Mouse (Mus musculus): ENCODE results near the gene Ilf3.

Ilf3 gene

DNA sequence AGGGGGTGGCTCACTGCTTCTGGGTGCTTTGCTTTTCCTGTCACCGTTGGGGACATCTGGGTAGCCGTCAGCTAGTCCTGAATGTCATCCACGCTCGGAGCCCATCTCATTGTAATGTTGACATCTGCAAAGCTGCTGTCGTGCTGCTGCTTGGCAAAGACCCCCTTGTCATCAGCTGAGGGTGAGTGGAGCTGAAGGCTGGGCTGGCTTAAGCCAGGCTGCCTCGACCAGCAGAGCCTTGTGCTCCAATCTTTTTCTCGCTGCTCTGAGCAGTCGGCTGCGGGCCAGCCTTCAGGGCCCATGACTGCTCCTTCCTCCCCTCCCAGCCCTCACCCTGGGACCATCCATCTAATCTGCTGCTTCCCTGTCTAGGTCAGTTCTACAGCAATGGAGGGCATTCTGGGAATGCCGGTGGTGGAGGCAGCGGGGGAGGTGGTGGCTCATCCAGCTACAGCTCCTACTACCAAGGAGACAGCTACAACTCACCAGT lies 35.1 kb downstream of the Ilf3 start:
- no peak for DNase-seq (ENCODE audit: low spot score in 2 of 2)

DNA sequence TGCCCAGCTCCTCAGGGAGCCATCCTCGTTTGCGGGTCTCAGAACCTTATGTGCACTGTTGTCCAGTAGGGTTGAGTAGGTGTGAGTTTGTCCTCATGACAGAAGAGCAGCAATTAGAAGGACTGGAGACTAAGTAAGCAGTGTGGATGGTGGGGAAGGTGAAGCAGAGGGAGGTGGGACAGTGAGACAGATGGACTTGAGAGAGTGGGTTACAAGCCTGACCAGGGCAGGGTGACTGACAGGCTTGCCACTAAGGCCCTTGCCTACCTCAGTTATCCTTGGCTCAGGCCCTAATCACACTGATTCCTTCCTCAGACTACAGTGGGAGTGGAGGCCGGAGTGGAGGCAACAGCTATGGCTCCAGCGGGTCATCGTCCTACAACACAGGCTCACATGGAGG lies 36.1 kb downstream of the Ilf3 start:
- no peak for DNase-seq (ENCODE audit: low spot score in 2 of 2)

DNA sequence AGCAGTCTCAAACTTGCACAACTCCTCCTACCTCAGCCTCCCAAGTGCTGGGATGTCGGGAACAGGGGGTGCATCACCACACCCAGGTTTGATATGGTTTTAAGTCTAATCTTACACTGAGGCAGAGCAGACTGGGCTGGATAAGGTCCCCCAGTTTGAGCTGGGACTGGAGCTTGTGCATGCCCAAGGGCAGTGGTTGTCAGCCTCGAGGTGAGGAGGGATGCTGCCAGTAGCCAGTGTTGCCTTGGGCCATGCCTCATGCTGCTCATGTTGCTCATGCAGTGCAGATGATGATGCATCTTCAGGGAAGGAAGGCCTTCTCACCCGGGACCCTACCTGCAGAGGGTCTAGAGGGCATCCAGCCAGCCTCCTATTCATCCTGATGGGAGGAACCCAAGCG lies 37.9 kb downstream of the Ilf3 start:
- DNase-seq (ENCODE audit: low spot score in 2 of 2): no peak

DNA sequence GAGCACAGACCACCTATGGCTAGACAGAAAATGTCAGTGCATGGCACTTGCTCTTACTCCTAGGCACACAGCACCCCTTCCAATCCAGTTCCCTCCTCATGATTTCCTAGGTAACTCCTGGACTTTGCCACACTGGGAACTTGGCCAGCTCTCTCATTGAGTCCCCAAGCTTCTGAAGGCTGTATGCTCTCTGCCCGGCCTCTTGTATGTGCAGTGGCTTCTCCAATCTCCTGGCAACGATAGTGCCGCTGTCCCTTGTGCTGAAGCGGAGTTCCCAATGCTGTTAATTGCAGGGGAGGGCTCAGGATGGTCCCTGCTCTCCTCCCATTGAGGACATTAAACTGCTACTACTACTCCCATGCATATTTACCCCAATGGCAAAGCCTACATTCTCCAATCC lies 40.3 kb downstream of the Ilf3 start:
- DNase-seq (ENCODE audit: low spot score in 2 of 2): no peak

DNA sequence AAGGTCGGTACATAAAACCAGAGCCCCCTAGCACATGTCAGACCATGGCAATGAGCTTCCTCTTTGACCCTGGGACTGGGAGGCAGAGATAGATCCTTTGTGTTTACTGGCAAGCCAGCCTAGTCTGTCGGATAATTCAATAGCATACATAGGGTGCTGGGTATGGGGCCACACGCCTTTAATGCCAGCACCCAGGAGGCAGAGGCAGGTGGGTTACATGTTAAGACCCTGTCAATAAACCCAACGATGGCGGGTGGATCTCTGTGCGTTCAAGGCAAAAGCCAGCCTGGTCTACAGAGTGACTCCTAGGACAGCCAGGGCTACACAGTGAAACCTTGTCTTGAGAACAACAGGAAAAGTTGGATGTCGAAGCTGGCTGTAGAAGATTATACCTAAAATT lies 41.0 kb downstream of the Ilf3 start:
- DNase-seq (ENCODE audit: low spot score in 2 of 2): no peak

DNA sequence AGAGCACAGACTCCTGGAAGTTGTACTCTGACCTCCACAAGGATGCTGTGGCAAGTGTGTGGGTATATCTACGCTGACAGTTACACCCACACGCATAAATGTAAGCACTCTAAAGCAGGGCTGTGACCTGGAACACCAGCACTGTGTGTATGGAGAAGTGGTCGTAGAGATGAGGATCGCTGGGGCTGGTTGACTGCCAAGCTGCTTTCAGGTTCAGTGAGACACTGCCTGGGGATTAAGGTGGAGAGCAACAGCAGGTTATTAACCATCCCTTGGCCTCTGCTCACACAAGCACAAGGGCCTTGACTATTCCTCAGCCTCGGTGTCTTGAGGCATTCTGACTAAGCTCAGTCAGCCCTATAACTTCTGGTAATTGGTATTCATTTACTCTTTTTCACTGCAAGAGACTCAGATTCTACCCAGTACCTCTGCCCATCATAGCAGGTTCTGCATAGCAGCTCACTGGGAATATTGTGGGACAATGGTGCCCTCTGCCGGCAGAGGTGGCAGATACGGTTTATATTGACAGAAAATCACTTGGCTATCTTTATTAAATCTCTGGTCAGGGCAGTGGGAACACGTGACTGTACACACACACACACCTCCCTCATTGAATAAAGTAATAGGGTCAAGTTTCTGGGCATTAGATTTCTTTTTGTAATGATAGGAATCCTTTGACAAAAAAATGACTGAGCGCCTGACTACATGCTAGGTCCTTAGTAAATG lies 42.1 kb downstream of the Ilf3 start:
- peak; percentile 84 to 91 for DNase-seq (ENCODE audit: low spot score in 2 of 2)

DNA sequence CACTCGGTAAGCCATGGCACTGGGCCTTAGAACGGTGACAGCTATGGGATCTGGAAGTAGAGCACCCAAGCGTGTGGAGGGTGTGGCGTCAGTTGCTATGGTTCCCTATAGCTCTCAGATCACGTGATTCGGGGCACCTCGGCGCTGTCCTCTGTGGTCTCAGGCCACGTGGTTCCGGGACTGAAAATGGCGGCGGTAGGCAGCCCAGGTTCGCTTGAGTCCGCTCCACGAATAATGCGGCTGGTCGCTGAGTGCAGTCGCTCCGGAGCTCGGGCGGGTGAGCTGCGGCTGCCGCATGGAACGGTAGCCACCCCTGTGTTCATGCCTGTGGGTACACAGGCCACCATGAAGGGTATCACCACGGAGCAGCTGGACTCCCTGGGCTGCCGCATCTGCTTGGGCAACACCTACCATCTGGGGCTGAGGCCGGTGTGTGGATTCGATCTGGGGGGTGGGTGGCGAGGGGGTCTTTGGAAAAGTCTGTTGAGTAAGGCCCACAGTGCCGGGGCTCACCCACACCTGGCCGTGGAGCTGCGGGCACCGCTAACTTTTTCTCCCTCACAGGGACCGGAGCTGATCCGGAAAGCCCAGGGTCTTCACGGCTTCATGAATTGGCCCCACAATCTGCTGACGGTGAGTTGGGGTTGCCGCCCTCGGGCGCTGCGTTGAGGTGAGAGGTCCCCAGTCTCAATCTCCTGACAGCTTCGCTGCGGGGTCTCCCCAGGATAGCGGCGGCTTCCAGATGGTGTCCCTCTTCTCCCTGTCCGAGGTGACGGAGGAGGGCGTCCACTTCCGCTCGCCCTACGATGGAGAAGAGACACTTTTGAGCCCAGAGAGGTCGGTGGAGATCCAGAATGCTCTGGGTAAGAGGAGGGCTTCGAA lies 44.2 kb downstream of the Ilf3 start, which contains the start of gene Qtrt1:
TSS of gene Qtrt1 (plus strand) at position 169 of the 882 bp plus-strand sequence.
- peak; percentile 88 to 93 for DNase-seq (ENCODE audit: low spot score in 2 of 2)

DNA sequence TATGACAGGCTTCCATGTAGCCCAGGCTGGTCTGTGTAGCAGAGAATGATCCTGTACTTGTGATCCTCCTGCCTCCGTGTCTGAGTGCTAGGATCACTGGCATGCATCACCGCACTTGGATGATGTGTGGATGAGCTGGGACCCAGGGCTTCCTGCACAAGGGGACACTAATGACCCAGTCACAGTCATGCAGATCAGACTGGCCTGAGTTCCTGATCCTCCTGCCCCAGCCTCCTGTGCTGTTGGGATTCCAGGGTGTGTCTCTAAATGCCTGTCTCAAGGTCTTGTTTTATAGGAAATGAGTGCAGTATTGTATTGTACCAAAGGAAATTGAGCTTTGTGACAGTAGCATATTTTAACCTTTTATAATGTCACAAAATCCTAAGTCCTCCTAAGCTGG lies 50.2 kb downstream of the Ilf3 start:
- DNase-seq (ENCODE audit: low spot score in 2 of 2): no peak

DNA sequence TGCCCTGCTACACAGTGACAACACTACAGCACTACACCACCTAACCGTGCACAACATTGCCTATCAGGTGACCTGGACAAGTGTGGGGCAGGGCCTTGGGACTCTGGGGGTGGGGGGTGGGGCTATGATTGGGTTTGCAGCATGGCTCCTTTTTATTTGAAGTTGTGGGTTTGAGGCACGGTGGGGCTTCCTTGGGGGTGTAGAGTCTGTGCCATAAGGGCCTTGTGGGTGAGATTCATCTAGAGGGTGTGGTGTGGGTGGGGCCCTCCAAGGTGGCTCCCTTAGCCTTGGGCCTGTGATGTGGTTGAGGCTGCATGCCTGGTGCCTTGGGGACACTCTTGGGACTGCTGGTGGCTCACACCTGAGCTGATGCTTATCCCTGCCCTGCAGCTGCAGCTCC lies 52.0 kb downstream of the Ilf3 start:
- DNase-seq (ENCODE audit: low spot score in 2 of 2): no peak

DNA sequence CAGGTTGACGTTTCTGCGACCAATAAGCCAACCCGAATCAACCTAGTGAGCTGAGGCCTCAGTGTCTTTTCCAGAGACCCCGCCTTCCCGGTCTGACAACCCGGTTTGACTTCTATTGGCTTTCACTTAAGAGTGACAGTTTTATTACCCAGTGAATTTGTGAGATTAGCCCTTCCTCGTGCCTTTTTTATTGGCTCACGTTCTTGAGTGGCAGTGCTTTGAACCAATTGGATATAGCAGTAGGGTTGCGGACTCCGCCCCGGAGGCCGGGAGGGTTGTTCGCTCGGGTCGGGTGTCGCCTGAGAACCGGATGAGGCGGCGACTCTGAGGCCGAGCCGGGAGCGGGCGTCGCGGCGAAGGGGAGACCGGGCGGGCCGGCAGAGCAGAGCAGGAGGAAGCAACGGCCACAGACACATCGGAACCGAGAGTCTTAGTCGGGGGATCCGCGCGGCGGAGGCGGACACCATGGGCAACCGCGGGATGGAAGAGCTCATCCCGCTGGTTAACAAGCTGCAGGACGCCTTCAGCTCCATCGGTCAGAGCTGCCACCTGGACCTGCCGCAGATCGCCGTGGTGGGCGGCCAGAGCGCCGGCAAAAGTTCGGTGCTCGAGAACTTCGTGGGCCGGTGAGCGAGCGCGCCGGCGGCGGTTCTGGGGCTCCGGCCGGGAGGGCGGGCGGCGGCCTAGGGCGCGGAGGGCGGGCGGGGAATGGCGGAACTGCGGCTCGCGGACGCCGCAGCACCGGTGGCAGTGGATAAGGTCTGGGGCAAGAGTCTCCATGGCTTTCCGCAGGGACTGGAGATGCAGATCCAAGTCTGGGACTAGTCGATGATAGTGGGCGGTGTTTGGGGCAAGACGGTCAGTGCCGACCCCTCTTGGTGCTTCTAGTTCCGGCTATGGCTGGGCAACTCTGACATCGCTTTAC lies 57.2 kb downstream of the Ilf3 start, which contains the start of gene Dnm2:
TSS of gene Dnm2 (plus strand) at position 278 of the 925 bp plus-strand sequence.
- peak; percentile 99 to 100 for DNase-seq (ENCODE audit: low spot score in 2 of 2)

DNA sequence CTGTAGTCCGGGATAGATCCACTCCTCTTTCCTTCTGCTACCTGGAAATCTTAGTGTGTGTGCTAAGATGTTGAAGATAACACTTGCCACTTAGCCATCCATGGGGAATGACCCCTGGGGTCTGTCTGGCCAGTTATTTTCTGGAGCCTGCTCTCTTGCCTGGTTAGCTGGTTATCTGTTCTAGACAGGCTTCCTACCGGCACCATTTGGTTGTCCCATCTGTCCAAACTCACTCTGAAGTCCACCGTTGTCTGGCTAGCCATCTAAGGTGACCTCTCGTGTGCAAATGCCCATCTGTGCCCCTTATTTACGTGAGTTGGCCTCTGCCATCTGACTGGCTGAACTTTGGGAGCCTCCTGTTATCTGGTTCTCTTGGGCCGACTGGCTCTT lies 57.9 kb downstream of the Ilf3 start:
- DNase-seq (ENCODE audit: low spot score in 2 of 2): no peak

DNA sequence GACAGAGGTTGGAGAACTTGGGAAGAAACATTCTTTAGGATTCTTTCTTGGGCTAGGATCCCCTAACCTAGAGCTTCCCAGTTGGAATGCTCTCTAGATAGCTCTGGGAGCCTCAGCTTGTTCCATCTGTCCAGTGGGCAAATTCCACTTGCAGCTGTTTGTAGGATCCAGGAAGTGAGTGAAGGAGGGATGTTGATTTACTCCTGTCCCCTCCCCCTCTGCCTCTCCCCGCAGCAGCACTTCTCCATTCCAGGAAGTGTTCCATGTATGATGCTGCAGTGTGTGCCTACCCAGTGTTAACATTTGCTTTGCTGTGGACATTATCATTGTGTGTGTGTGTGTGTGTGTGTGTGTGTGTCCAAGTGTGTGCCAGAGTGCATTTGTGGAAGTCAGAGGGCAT lies 58.3 kb downstream of the Ilf3 start:
- DNase-seq (ENCODE audit: low spot score in 2 of 2): no peak

DNA sequence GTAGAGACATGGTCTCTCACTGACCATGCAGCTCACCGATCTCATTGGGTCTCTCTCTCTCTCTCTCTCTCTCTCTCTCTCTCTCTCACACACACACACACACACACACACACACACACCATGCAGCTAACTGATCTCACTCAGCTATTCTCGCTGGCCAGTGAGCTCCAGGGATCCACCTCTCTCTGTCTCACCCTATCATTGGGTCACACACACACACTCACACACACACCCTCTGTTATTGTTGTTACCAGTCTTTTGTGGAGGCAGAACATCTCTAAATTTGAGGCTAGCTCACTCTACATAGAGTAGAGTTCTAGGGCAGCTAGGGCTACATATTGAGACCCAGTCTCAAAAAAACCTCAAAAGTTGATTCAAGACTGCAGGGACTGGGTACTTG lies 58.9 kb downstream of the Ilf3 start:
- no peak for DNase-seq (ENCODE audit: low spot score in 2 of 2)

DNA sequence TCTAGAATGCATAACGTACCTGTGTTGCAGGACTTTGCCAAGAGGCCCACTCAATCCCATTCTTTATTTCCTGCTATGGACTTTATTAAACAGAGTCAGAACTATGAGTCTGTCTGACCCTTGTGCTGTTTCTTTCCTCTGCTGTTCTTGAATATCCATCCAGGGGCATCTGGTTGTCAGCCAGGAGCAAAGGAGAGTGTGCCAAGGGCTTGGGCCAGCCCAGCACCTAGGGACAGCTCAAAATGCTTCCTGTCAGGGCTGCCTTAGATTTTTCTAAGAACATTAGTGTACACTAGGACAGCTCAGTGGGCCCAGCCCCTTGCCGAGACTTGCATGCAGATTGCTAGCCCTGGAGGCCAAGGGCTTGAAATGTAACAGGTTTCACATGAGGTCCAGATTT lies 60.1 kb downstream of the Ilf3 start:
- no peak for DNase-seq (ENCODE audit: low spot score in 2 of 2)

DNA sequence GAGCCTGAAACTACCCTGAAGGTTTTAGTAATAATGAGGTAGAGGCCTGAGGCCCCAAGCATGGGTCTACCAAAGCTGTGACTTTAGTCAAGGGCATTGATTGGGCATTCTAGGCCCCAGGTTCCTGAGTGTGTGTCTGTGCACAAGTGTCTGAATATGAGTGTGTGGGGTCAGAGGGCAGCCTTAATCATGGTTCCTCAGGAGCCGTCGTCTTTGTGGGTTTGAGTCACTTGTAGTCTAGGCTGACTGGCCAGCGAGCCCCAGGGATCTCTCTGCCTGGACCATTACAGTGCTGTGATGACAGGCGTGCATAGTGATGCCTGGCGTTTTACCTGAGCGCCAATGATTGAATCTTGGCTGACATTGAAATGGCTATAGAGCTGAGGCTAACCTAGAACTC lies 60.5 kb downstream of the Ilf3 start:
- no peak for DNase-seq (ENCODE audit: low spot score in 2 of 2)

DNA sequence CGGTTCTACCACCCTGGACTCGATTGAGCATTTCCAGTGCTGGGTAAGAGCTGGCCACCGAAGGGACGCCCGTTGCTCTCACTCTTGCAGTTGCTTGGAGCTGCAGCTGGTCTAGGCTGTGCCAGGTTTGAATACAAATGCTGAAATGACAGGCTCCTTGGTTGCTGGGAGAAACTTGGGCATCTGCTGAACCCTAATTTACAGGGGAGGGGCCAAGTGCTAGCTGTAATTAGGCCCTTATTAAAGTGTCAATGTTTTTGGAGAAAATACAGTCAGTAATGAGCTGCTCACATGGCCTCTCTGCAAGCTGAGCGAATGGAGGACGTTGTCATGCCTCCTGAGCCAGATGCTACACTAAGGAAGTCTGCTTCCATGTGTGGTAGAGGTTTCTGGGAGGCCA lies 63.1 kb downstream of the Ilf3 start:
- DNase-seq (ENCODE audit: low spot score in 2 of 2): peak in 1 of 2 experiments; percentile 45

DNA sequence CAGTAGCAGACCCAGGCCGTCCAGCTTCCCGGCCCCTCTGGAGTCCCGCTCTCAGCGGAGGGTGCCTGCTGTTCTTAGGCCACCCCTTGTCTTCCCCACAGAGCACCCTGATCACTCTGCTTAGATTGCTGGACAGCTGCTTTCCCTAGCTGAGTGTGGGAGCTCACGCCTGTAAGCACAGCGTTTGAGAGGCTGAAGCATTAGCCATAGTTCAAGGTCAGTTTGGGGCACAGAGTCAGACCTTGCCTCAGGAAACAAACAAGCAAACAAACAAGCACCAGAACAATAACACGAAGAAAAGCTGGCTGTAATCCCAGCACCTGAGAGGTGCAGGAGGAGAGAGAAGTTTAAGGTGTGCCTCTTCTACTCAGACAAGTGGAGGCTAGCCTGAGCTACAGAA lies 64.4 kb downstream of the Ilf3 start:
- DNase-seq (ENCODE audit: low spot score in 2 of 2): no peak

DNA sequence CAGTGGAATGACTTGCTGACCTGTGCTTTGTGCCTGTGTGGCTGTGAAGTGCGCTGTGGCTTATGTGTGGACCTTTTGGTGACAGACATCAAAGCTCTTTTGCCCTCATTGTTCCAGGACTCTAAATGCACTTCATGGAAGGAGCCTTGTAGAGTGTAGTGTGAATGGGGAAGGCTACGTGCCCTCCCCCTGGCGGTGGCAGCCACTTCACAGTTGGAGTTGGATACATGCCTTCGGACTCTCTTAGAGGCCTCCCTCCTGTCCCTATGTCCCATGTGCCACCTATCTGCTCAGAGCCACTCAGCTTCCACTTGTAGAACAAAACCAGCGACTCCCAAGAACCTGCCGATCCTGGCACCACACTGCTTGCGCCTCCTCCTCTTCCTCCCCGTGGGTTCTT lies 66.1 kb downstream of the Ilf3 start:
- DNase-seq (ENCODE audit: low spot score in 2 of 2): no peak

DNA sequence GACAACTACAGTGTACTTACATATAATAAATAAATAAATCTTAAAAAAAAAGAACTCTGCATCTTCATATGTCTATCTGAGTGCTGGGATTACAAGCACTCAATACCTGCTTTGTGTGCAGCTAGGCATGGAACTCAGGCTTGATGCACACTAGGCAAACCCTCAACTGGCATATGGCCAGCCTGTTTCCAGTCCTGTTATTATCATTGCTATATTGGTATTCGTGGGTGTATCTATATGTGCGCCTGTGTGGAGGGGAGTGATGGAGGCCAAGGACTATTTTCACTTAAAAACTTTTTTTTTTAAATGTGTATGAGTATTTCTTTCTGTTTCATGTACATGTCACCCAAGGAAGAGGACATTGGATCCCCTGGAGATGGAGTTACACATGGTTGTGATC lies 66.7 kb downstream of the Ilf3 start:
- DNase-seq (ENCODE audit: low spot score in 2 of 2): no peak

DNA sequence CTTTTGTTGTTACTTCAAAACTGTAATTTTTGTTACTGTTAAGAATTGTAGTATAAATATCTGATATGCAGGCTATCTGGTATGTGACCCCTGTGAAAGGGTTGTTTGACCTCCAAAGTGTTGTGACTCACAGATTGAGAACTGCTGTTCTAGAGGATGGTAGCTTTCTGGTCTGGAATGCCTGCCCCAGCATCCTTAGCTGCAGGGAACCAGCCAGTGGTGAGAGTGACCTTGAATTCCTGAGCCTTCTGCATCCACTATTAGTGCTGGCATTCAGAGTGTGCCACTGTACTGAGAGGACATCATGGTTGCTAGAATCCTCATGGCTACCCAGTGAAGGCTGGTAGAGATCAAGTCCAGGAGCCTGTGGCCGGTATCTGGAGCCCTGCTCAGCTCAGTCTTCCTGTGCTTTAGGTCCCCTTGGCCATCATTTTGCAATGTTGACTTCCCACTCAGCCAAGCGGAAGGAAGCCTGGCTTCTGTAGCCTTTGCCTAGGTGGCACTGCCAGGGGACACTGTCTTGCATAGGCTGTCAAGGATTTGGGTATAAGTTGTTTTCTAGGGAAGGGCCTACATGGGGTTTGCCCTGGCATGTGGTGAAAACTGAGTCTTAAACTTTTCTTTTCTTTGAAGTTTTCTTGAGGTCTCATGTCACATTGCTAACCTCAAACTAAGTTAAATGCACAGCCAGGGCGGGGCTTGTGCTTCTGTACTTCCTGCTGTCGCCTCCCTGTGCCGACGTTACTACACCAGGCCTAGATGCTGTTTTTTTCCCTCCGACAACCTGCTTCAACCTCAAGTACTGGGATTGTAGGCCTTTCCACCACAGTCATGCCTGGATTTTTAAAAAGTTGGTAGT lies 68.3 kb downstream of the Ilf3 start:
- no peak for DNase-seq (ENCODE audit: low spot score in 2 of 2)

DNA sequence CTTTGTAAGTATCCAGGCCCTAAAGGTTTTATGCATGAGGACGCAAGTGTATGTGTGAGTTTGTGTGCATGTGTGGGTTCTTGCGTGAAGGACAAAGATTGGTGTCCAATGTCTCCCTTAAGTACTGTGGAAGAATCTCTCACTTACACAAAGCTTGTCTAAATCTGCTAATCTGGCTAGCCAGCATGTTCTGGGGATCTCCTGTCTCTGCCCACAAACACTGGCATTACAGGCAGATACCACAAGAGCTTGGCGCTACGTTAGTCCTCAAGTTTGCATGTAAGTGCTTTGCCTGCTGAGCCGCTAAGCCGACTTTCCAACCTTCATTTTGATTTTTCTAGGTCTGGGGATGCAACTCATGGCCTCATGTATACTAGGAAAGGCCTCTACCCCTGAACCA lies 69.9 kb downstream of the Ilf3 start:
- no peak for DNase-seq (ENCODE audit: low spot score in 2 of 2)
